Mouse (Mus musculus) spleen, adult 2 months (tissue): ENCODE measurements around the gene Pnpla2.

Experiments
- CTCF ChIP-seq: fragments of 200-500 bp; IDR thresholded peaks from 2 replicates; pipeline ENCODE4 v1.5.1; 2011; ENCODE audit warnings: mild to moderate bottlenecking, inconsistent platforms; ENCODE audit not compliant: insufficient read depth, insufficient read length, insufficient replicate concordance; ENCODE audit errors: extremely low read depth
- POLR2A ChIP-seq: fragments of 200-500 bp; IDR thresholded peaks from 2 replicates; pipeline ENCODE4 v1.6.1; 2011; ENCODE audit warnings: low read depth, low read length, inconsistent platforms

GRCm38 (mm10) chr7:141469901-141470636 lies 15.1 kb downstream of the Pnpla2 start:
- TF ChIP-seq POLR2A (no peak), CTCF (no peak)
